Mouse (Mus musculus) stomach, embryonic 16.5 days (tissue): ENCODE results near the gene Abcd1. TPM values are rescaled to one million over a fixed set of nuclear protein-coding genes. Genes with fewer than 3 reads are reported as not detected.

Experiments
- ATAC-seq: fragments of 200-750 bp; cut with Nextera tagmentation; 2 replicates; pipeline ENCODE4 v1.8.0; 2017; ENCODE audit warnings: moderate number of reproducible peaks, moderate TSS enrichment; ENCODE audit not compliant: insufficient read depth, low FRiP score
- H3K27ac ChIP-seq: fragments of 300-500 bp; sonication (generic); 2 replicates; pipeline ENCODE4 v1.5.1; 2014; ENCODE audit warnings: low read length
- H3K27me3 ChIP-seq: fragments of 300-500 bp; sonication (generic); 2 replicates; pipeline ENCODE4 v1.6.1; 2014; ENCODE audit warnings: low read length, control low read depth, mixed read lengths; ENCODE audit not compliant: control insufficient read depth, insufficient read depth
- H3K36me3 ChIP-seq: fragments of 300-500 bp; sonication (generic); 2 replicates; pipeline ENCODE4 v1.6.1; 2014; ENCODE audit warnings: low read length; ENCODE audit not compliant: control insufficient read depth, insufficient read depth
- H3K4me1 ChIP-seq: fragments of 300-500 bp; sonication (generic); 2 replicates; pipeline ENCODE4 v1.6.1; 2014; ENCODE audit warnings: low read length, control low read depth, mixed read lengths; ENCODE audit not compliant: control insufficient read depth, insufficient read depth
- H3K4me2 ChIP-seq: fragments of 300-500 bp; sonication (generic); 2 replicates; pipeline ENCODE4 v1.6.1; 2014; ENCODE audit warnings: low read depth, low read length, mixed read lengths
- H3K4me3 ChIP-seq: fragments of 300-500 bp; sonication (generic); replicated peaks from 2 replicates; pipeline ENCODE4 v1.5.1; 2014; ENCODE audit warnings: mild to moderate bottlenecking, low read length
- H3K9ac ChIP-seq: fragments of 300-500 bp; sonication (generic); 2 replicates; pipeline ENCODE4 v1.6.1; 2014; ENCODE audit warnings: low read length
- H3K9me3 ChIP-seq: fragments of 300-500 bp; sonication (generic); replicated peaks from 2 replicates; pipeline ENCODE4 v1.6.1; 2016; ENCODE audit warnings: low read length, control low read depth; ENCODE audit not compliant: control insufficient read depth
- WGBS: fragments of 180-500 bp; shearing (Covaris S2); extraction: QIAGEN DNeasy Blood & Tissue Kit; methylation state at CpG from one replicate; pipeline ENCODE4 v1.1.7; 2014; 5-methylcytosine and 5-hydroxymethylcytosine counted together
- polyA plus RNA-seq: library from polyadenylated mRNA; unstranded; fragments of >200 nt; fragmentation: Nextera tagmentation; extraction: Ambion mirVana; gene quantifications from 2 replicates; pipeline ENCODE4 v1.2.1, GENCODE M21; 2015

Gene Abcd1
- polyA plus RNA-seq, 1 experiment from 2014 or later: 20.8 TPM

- Histone ChIP-seq H3K4me3 (no peak overlapping the region), H3K27me3 (no peaks in the 10 kb centered on the region), H3K27ac (no peak overlapping the region), H3K4me2 (no peak overlapping the region), H3K9ac (no peak overlapping the region), H3K4me1 (no peaks in the 10 kb centered on the region), H3K9me3 (no peaks in the 10 kb centered on the region), H3K36me3 (no peaks in the 10 kb centered on the region)
- no peak for ATAC-seq
- 82% methylated on average over 13 of the region's 13 CpGs for WGBS
These were observed 42.4 kb downstream of the Abcd1 start for GRCm38 (mm10) chrX:73758611-73759290.

GRCm38 (mm10) chrX:73765311-73765710 is 48.9 kb downstream of the Abcd1 start:
- Histone ChIP-seq H3K9me3 (no peaks in the 10 kb centered on the region), H3K9ac (no peak overlapping the region), H3K4me3 (no peak overlapping the region), H3K4me2 (no peak overlapping the region), H3K27me3 (no peaks in the 10 kb centered on the region), H3K4me1 (no peaks in the 10 kb centered on the region), H3K36me3 (no peaks in the 10 kb centered on the region), H3K27ac (no peak overlapping the region)
- ATAC-seq: no peak
- WGBS: 63% methylated on average over 1 of the region's 1 CpGs

GRCm38 (mm10) chrX:73767267-73767666 is 50.9 kb downstream of the Abcd1 start:
- Histone ChIP-seq H3K27me3 (no peaks in the 10 kb centered on the region; the same call in 1 of the 2 replicates), H3K4me2 (no peak overlapping the region), H3K4me3 (no peak overlapping the region), H3K9ac (no peak overlapping the region), H3K27ac (no peak overlapping the region), H3K36me3 (no peaks in the 10 kb centered on the region), H3K9me3 (no peaks in the 10 kb centered on the region), H3K4me1 (no peaks in the 10 kb centered on the region)
- 60% methylated on average over 9 of the region's 9 CpGs for WGBS
- 0 out of 2 replicates have a peak, but pooled peaks have one; percentile 15 for ATAC-seq

- peak within 1 kb of the TSS; percentile 62 for H3K27ac ChIP-seq
These were observed 57.9 kb downstream of the Abcd1 start, which contains the start of gene Srpk3 for GRCm38 (mm10) chrX:73774168-73774760. Gene Srpk3 (plus strand): TSS chrX:73774405.

GRCm38 (mm10) chrX:73774802-73775483 is 58.5 kb downstream of the Abcd1 start:
- peaks cover 6% of the 10 kb centered on the region; the same call in 1 of the 2 replicates for H3K36me3 ChIP-seq
- 68% methylated on average over 10 of the region's 10 CpGs for WGBS
- H3K9me3 ChIP-seq: no peaks in the 10 kb centered on the region
- H3K27ac ChIP-seq: peak overlapping the region; percentile 62
- H3K27me3 ChIP-seq: no peaks in the 10 kb centered on the region; the same call in 1 of the 2 replicates
- H3K4me2 ChIP-seq: no peak overlapping the region
- H3K9ac ChIP-seq: peak overlapping the region; percentile 43; the same call in 1 of the 2 replicates
- ATAC-seq: peak; percentile 77
- peaks cover 5% of the 10 kb centered on the region; the same call in 1 of the 2 replicates for H3K4me1 ChIP-seq
- no peak overlapping the region for H3K4me3 ChIP-seq

More at GRCm38 (mm10) chrX:73774168-73774760, 57.9 kb downstream of the Abcd1 start, which contains the start of gene Srpk3:
- peak within 1 kb of the TSS; percentile 43; the same call in 1 of the 2 replicates for H3K9ac ChIP-seq
- WGBS: 36% methylated on average over 9 of the region's 9 CpGs
- H3K36me3 ChIP-seq: peaks cover 4% of the 10 kb centered on the region; the same call in 1 of the 2 replicates
- ATAC-seq: peak; percentile 39; the same call in 1 of the 2 replicates
- H3K4me3 ChIP-seq: no peak within 1 kb of the TSS
- H3K4me1 ChIP-seq: peaks cover 5% of the 10 kb centered on the region; the same call in 1 of the 2 replicates
- H3K27me3 ChIP-seq: no peaks in the 10 kb centered on the region; the same call in 1 of the 2 replicates
- H3K9me3 ChIP-seq: no peaks in the 10 kb centered on the region
- 0 out of 2 replicates have a peak within 1 kb of the TSS, but pooled peaks have one; percentile 5 for H3K4me2 ChIP-seq

- H3K9ac ChIP-seq: no peak overlapping the region
- 0 out of 2 replicates have a peak, but pooled peaks cover 4% of the 10 kb centered on the region for H3K36me3 ChIP-seq
- H3K27ac ChIP-seq: no peak overlapping the region
- no peaks in the 10 kb centered on the region for H3K9me3 ChIP-seq
- peaks cover 7% of the 10 kb centered on the region; the same call in 1 of the 2 replicates for H3K4me1 ChIP-seq
- H3K4me3 ChIP-seq: no peak overlapping the region
- ATAC-seq: no peak
- WGBS: 81% methylated on average over 3 of the region's 3 CpGs
- no peak overlapping the region for H3K4me2 ChIP-seq
- H3K27me3 ChIP-seq: no peaks in the 10 kb centered on the region
These were observed 65.8 kb downstream of the Abcd1 start for GRCm38 (mm10) chrX:73782227-73782626.

- H3K36me3 ChIP-seq: no peaks in the 10 kb centered on the region
- peak overlapping the region; percentile 92 for H3K27ac ChIP-seq
- peak overlapping the region; percentile 61 for H3K4me2 ChIP-seq
- H3K9me3 ChIP-seq: no peaks in the 10 kb centered on the region
- peaks cover 12% of the 10 kb centered on the region for H3K4me1 ChIP-seq
- H3K4me3 ChIP-seq: peak overlapping the region; percentile 67
- no peak for ATAC-seq
- H3K9ac ChIP-seq: peak overlapping the region; percentile 77
- H3K27me3 ChIP-seq: no peaks in the 10 kb centered on the region
These were observed 69.3 kb downstream of the Abcd1 start for GRCm38 (mm10) chrX:73785666-73786065.

GRCm38 (mm10) chrX:73786364-73787224 is 70.2 kb downstream of the Abcd1 start, which contains the start of the genes Idh3g and Ssr4:
Gene Idh3g (minus strand): TSS chrX:73786897.
Gene Ssr4 (plus strand): TSS chrX:73787028.
- WGBS: 14% methylated on average over 52 of the region's 52 CpGs

More at GRCm38 (mm10) chrX:73786364-73787224, 70.2 kb downstream of the Abcd1 start, which contains the start of the genes Idh3g and Ssr4:
- Histone ChIP-seq H3K36me3 (no peaks in the 10 kb centered on the region), H3K27me3 (no peaks in the 10 kb centered on the region), H3K9me3 (no peaks in the 10 kb centered on the region), H3K4me1 (peaks cover 12% of the 10 kb centered on the region), H3K27ac (peak within 1 kb of the TSS; percentile 92), H3K9ac (peak within 1 kb of the TSS; percentile 83), H3K4me3 (peak within 1 kb of the TSS; percentile 67), H3K4me2 (peak within 1 kb of the TSS; percentile 61)
- peak; percentile 97 for ATAC-seq
